Mouse (Mus musculus) ES-Bruce4 (cell line): ENCODE measurements around the gene Bend3.

Source experiments
- CTCF ChIP-seq: IDR thresholded peaks from one replicate; pipeline ENCODE4 v1.8.1; 2011; ENCODE audit warnings: low read depth, low read length
- EP300 ChIP-seq: IDR thresholded peaks from 2 replicates; pipeline ENCODE4 v1.6.1; 2011; ENCODE audit warnings: low read depth, low read length; ENCODE audit not compliant: insufficient read depth
- POLR2A ChIP-seq: IDR thresholded peaks from one replicate; pipeline ENCODE4 v1.8.1; 2011; ENCODE audit warnings: low read length; ENCODE audit not compliant: insufficient read depth

- TF ChIP-seq CTCF (no peak), POLR2A (no peak), EP300 (no peak)
Measured at GRCm38 (mm10) chr10:43452663-43452996, 26.0 kb upstream of the Bend3 start.
